Mouse (Mus musculus) heart, embryonic 16.5 days (tissue): ENCODE measurements at regions not wholly inside any gene's neighbourhood (a gene's known extent, or its start where the extent isn't known, plus 50 kb on each side); places are given as distances from the start of the nearest gene placed in this dataset.
"Not testable (repeated sequence)": the region's sequence is repeated elsewhere in the genome, so short reads cannot be mapped to it uniquely, and the experiment has no call there.

ENCODE experiments used
- ATAC-seq: fragments of 200-750 bp; cut with Nextera tagmentation; replicated peaks from 2 replicates; pipeline ENCODE4 v1.8.0; 2017; ENCODE audit warnings: moderate number of reproducible peaks; ENCODE audit not compliant: insufficient read depth, low FRiP score; ENCODE audit errors: extremely low read depth
- H3K27ac ChIP-seq: fragments of 300-500 bp; sonication (generic); 2 replicates; pipeline ENCODE4 v1.5.1; 2014; ENCODE audit warnings: mild to moderate bottlenecking, low read length, control low read depth, moderate library complexity
- H3K27me3 ChIP-seq: fragments of 300-500 bp; sonication (generic); 2 replicates; pipeline ENCODE4 v1.6.1; 2014; ENCODE audit warnings: low read length, mixed read lengths; ENCODE audit not compliant: control insufficient read depth, insufficient read depth
- H3K36me3 ChIP-seq: fragments of 300-500 bp; sonication (generic); 2 replicates; pipeline ENCODE4 v1.6.1; 2014; ENCODE audit not compliant: control insufficient read depth, insufficient read depth
- H3K4me1 ChIP-seq: fragments of 300-500 bp; sonication (generic); 2 replicates; pipeline ENCODE4 v1.6.1; 2014; ENCODE audit warnings: low read length, mixed read lengths; ENCODE audit not compliant: control insufficient read depth, insufficient read depth
- H3K4me2 ChIP-seq: fragments of 300-500 bp; sonication (generic); 2 replicates; pipeline ENCODE4 v1.6.1; 2014; ENCODE audit warnings: low read depth, mild to moderate bottlenecking, control low read depth, low read length
- H3K4me3 ChIP-seq: fragments of 300-500 bp; sonication (generic); 2 replicates; pipeline ENCODE4 v1.5.1; 2014; ENCODE audit warnings: mild to moderate bottlenecking, control low read depth, low read length
- H3K9ac ChIP-seq: fragments of 300-500 bp; sonication (generic); 2 replicates; pipeline ENCODE4 v1.6.1; 2014; ENCODE audit warnings: low read length, control low read depth
- H3K9me3 ChIP-seq: fragments of 300-500 bp; sonication (generic); replicated peaks from 2 replicates; pipeline ENCODE4 v1.6.1; 2016; ENCODE audit warnings: low read length; ENCODE audit not compliant: control insufficient read depth
- WGBS: fragments of 180-500 bp; shearing (Covaris S2); extraction: QIAGEN DNeasy Blood & Tissue Kit; methylation state at CpG from one replicate; pipeline ENCODE4 v1.1.7; 2014; 5-methylcytosine and 5-hydroxymethylcytosine counted together

- H3K27me3 ChIP-seq: no peaks in the 10 kb centered on the region
- H3K36me3 ChIP-seq: no peaks in the 10 kb centered on the region
- 77% methylated on average over 4 of the region's 4 CpGs for WGBS
- no peak for ATAC-seq
- H3K4me2 ChIP-seq: no peak overlapping the region
- no peaks in the 10 kb centered on the region for H3K4me1 ChIP-seq
- no peak overlapping the region for H3K9ac ChIP-seq
- peaks cover 12% of the 10 kb centered on the region for H3K9me3 ChIP-seq
- H3K27ac ChIP-seq: no peak overlapping the region
- H3K4me3 ChIP-seq: no peak overlapping the region
Measured at GRCm38 (mm10) chr12:25509666-25510065, 412.7 kb upstream of the Id2 start.

GRCm38 (mm10) chr12:25493233-25493632 is 396.3 kb upstream of the Id2 start:
- no peak overlapping the region for H3K4me2 ChIP-seq
- H3K4me1 ChIP-seq: peaks cover 3% of the 10 kb centered on the region; the same call in 1 of the 2 replicates
- no peak overlapping the region for H3K9ac ChIP-seq
- H3K36me3 ChIP-seq: no peaks in the 10 kb centered on the region
- H3K9me3 ChIP-seq: no peaks in the 10 kb centered on the region
- no peaks in the 10 kb centered on the region for H3K27me3 ChIP-seq
- ATAC-seq: no peak
- 65% methylated on average over 5 of the region's 5 CpGs for WGBS
- H3K4me3 ChIP-seq: no peak overlapping the region
- no peak overlapping the region for H3K27ac ChIP-seq

- Histone ChIP-seq H3K9ac (no peak overlapping the region), H3K4me3 (no peak overlapping the region), H3K9me3 (no peaks in the 10 kb centered on the region), H3K27me3 (no peaks in the 10 kb centered on the region), H3K4me2 (no peak overlapping the region), H3K36me3 (no peaks in the 10 kb centered on the region), H3K4me1 (peaks cover 3% of the 10 kb centered on the region; the same call in 1 of the 2 replicates), H3K27ac (no peak overlapping the region)
- WGBS: 88% methylated on average over 3 of the region's 3 CpGs
- no peak for ATAC-seq
Measured at GRCm38 (mm10) chr12:25492483-25493190, 395.7 kb upstream of the Id2 start.

GRCm38 (mm10) chr12:25475180-25475758 is 378.3 kb upstream of the Id2 start:
- Histone ChIP-seq H3K9me3 (no peaks in the 10 kb centered on the region), H3K36me3 (no peaks in the 10 kb centered on the region), H3K27ac (no peak overlapping the region), H3K4me1 (no peaks in the 10 kb centered on the region), H3K27me3 (no peaks in the 10 kb centered on the region), H3K4me2 (no peak overlapping the region), H3K4me3 (no peak overlapping the region), H3K9ac (no peak overlapping the region)
- no peak for ATAC-seq
- 36% methylated on average over 10 of the region's 10 CpGs for WGBS

GRCm38 (mm10) chr12:25469181-25469580 is 372.2 kb upstream of the Id2 start:
- Histone ChIP-seq H3K9me3 (no peaks in the 10 kb centered on the region), H3K27ac (no peak overlapping the region), H3K4me2 (no peak overlapping the region), H3K9ac (no peak overlapping the region), H3K27me3 (no peaks in the 10 kb centered on the region), H3K4me3 (no peak overlapping the region), H3K4me1 (peaks cover 9% of the 10 kb centered on the region; the same call in 1 of the 2 replicates), H3K36me3 (no peaks in the 10 kb centered on the region)
- WGBS: 83% methylated on average over 10 of the region's 10 CpGs
- no peak for ATAC-seq

GRCm38 (mm10) chr12:25467789-25468188 is 370.8 kb upstream of the Id2 start:
- 0 out of 2 replicates have a peak, but pooled peaks have one; percentile 37 for ATAC-seq

GRCm38 (mm10) chr12:25462690-25463089 is 365.8 kb upstream of the Id2 start:
- WGBS: 55% methylated on average over 2 of the region's 2 CpGs

More at GRCm38 (mm10) chr12:25467789-25468188, 370.8 kb upstream of the Id2 start:
- no peaks in the 10 kb centered on the region for H3K27me3 ChIP-seq
- H3K27ac ChIP-seq: no peak overlapping the region
- no peaks in the 10 kb centered on the region for H3K36me3 ChIP-seq
- no peak overlapping the region for H3K4me3 ChIP-seq
- no peak overlapping the region for H3K9ac ChIP-seq
- no peaks in the 10 kb centered on the region for H3K9me3 ChIP-seq
- peak overlapping the region; percentile 51 for H3K4me2 ChIP-seq
- 28% methylated on average over 12 of the region's 12 CpGs for WGBS
- peaks cover 9% of the 10 kb centered on the region; the same call in 1 of the 2 replicates for H3K4me1 ChIP-seq

GRCm38 (mm10) chr12:25455281-25455989 is 358.5 kb upstream of the Id2 start:
- WGBS: 78% methylated on average over 7 of the region's 7 CpGs
- Histone ChIP-seq H3K9ac (no peak overlapping the region), H3K4me3 (no peak overlapping the region), H3K36me3 (no peaks in the 10 kb centered on the region), H3K4me2 (no peak overlapping the region), H3K27me3 (no peaks in the 10 kb centered on the region), H3K9me3 (no peaks in the 10 kb centered on the region), H3K27ac (no peak overlapping the region), H3K4me1 (0 out of 2 replicates have a peak, but pooled peaks cover 4% of the 10 kb centered on the region)
- ATAC-seq: no peak

More at GRCm38 (mm10) chr12:25462690-25463089, 365.8 kb upstream of the Id2 start:
- H3K4me3 ChIP-seq, H3K9ac ChIP-seq, H3K27ac ChIP-seq, H3K36me3 ChIP-seq, ATAC-seq, H3K4me2 ChIP-seq, H3K9me3 ChIP-seq, H3K4me1 ChIP-seq, H3K27me3 ChIP-seq: not testable (repeated sequence)

- H3K4me1 ChIP-seq: 0 out of 2 replicates have a peak, but pooled peaks cover 4% of the 10 kb centered on the region
- no peaks in the 10 kb centered on the region for H3K9me3 ChIP-seq
- H3K9ac ChIP-seq: no peak overlapping the region
- no peak overlapping the region for H3K4me3 ChIP-seq
- H3K36me3 ChIP-seq: no peaks in the 10 kb centered on the region
- 71% methylated on average over 3 of the region's 3 CpGs for WGBS
- H3K27me3 ChIP-seq: no peaks in the 10 kb centered on the region
- no peak overlapping the region for H3K27ac ChIP-seq
- H3K4me2 ChIP-seq: no peak overlapping the region
- no peak for ATAC-seq
Measured at GRCm38 (mm10) chr12:25453356-25453755, 356.4 kb upstream of the Id2 start.
